Mouse (Mus musculus) testis, adult 2 months (tissue): ENCODE measurements at regions not wholly inside any gene's neighbourhood (a gene's known extent, or its start where the extent isn't known, plus 50 kb on each side); places are given as distances from the start of the nearest gene placed in this dataset.

ENCODE experiments used
- CTCF ChIP-seq: fragments of 200-500 bp; IDR thresholded peaks from 2 replicates; pipeline ENCODE4 v1.5.1; 2012; ENCODE audit warnings: low read depth, mild to moderate bottlenecking, inconsistent platforms, low read length, moderate library complexity; ENCODE audit not compliant: control insufficient read depth, insufficient read depth, insufficient replicate concordance
- POLR2A ChIP-seq: fragments of 200-500 bp; IDR thresholded peaks from 2 replicates; pipeline ENCODE4 v1.6.1; 2012; ENCODE audit warnings: low read depth, mild to moderate bottlenecking, inconsistent platforms, low read length, moderate library complexity; ENCODE audit not compliant: control insufficient read depth

- TF ChIP-seq CTCF, result no peak
- TF ChIP-seq POLR2A, result no peak
Measured at GRCm38 (mm10) chr3:117480131-117480530, 94.5 kb upstream of the Plppr5 start.
